ENCODE assay signal across 10 mouse cellular contexts in genomic region chr10:20181198-20181597, GRCm38 (mm10). TPM values are rescaled to one million over a fixed set of nuclear protein-coding genes. Genes with fewer than 3 reads are reported as not detected.
DNase-seq lines count a peak whose midpoint lies in the region; ATAC-seq lines count a peak whose summit lies in the region.
"Had no signal": no experiment of that assay in that cellular context is flagged by ENCODE, and none has a peak within 500 bp of the region (broad histone marks: within the 10 kb centered on the region; RNA-seq: fewer than 3 reads in every experiment).

No protein-coding gene starts in this region.

- H3K27ac ChIP-seq in limb, embryonic 10.5 days: peak overlapping the region; percentile 66; the same call in 1 of the 2 replicates
- H3K27ac ChIP-seq in neural tube, embryonic 14.5 days (ENCODE audit: low read depth, low read length): no peak overlapping the region

- H3K4me3 ChIP-seq in limb, embryonic 10.5 days: no peak overlapping the region
- H3K4me3 ChIP-seq in neural tube, embryonic 14.5 days (ENCODE audit: low read depth, low read length): no peak overlapping the region

- no peaks in the 10 kb centered on the region for H3K36me3 ChIP-seq in limb, embryonic 10.5 days
- no peaks in the 10 kb centered on the region for H3K36me3 ChIP-seq in neural tube, embryonic 14.5 days (ENCODE audit: control insufficient read depth, insufficient read depth, low read length)

- no peak overlapping the region for H3K4me2 ChIP-seq in neural tube, embryonic 14.5 days (ENCODE audit: low read depth, low read length)

- H3K27me3 ChIP-seq in limb, embryonic 10.5 days (ENCODE audit: low read depth, poor library complexity, severe bottlenecking): no peaks in the 10 kb centered on the region
- H3K27me3 ChIP-seq in neural tube, embryonic 14.5 days (ENCODE audit: control insufficient read depth, insufficient read depth, low read length): no peaks in the 10 kb centered on the region

- H3K9ac ChIP-seq in neural tube, embryonic 14.5 days (replicated peaks; ENCODE audit: low read depth, low read length): no peak overlapping the region

- H3K4me1 ChIP-seq in limb, embryonic 10.5 days: peaks cover 41% of the 10 kb centered on the region
- H3K4me1 ChIP-seq in neural tube, embryonic 14.5 days (ENCODE audit: control insufficient read depth, insufficient read depth, low read length): 0 out of 2 replicates have a peak, but pooled peaks cover 4% of the 10 kb centered on the region

- ATAC-seq in neural tube, embryonic 14.5 days (ENCODE audit: low read depth): peak; percentile 44; the same call in 1 of the 2 replicates
- ATAC-seq: inflammation-experienced regulatory T-cells, adult 6 months had no signal

- WGBS in limb, embryonic 10.5 days: 33% methylated on average over 10 of the region's 10 CpGs
- WGBS in neural tube, embryonic 14.5 days: 26% methylated on average over 10 of the region's 10 CpGs

- DNase-seq in kidney, adult 18-20 months: peak; percentile 32
- no peak for DNase-seq in kidney, adult 11 months
- DNase-seq in right cerebral cortex, adult 18-20 months: peak; percentile 57
- no peak for DNase-seq in right cerebral cortex, adult 2 months (ENCODE audit: low spot score in 2 of 2)
- no peak for DNase-seq in limb, embryonic 10.5 days (ENCODE audit: low spot score)
- DNase-seq in ovary, postnatal 36 days (ENCODE audit: low spot score): no peak
- DNase-seq: gastrocnemius, postnatal 10 days; lung, postnatal 10 days had no signal

- H3K9me3 ChIP-seq in limb, embryonic 10.5 days (replicated peaks): no peaks in the 10 kb centered on the region
- no peaks in the 10 kb centered on the region for H3K9me3 ChIP-seq in neural tube, embryonic 14.5 days (ENCODE audit: control insufficient read depth, low read length)

RNA-seq across cellular contexts. Expression of gene Map7, which starts 32.9 kb away (rescaled TPM):
- polyA plus RNA-seq in limb, embryonic 10.5 days (2016; fragmentation: Nextera tagmentation; extraction: Ambion mirVana): 1.4 and 3.3 TPM in 2 replicates
- 7.4 and 15.5 TPM in 2 replicates for polyA plus RNA-seq in neural tube, embryonic 14.5 days (2014; fragmentation: Nextera tagmentation; extraction: Ambion mirVana)

Comparison
In these comparisons a context has a peak if more than half of its experiments do, and no peak if none do; other contexts are left out.
1. DNase-seq: peak in kidney, adult 18-20 months (single experiment) and right cerebral cortex, adult 18-20 months (single experiment); none in kidney, adult 11 months (single experiment), right cerebral cortex, adult 2 months (0 of 2), limb, embryonic 10.5 days (single experiment) and ovary, postnatal 36 days (single experiment).